Mouse (Mus musculus) embryonic facial prominence, embryonic 15.5 days (tissue): ENCODE data around the gene Gm44973. TPM values are rescaled to one million over a fixed set of nuclear protein-coding genes. Genes with fewer than 3 reads are reported as not detected.
"Not testable (repeated sequence)": the region's sequence is repeated elsewhere in the genome, so short reads cannot be mapped to it uniquely, and the experiment has no call there.

ENCODE experiments used
- ATAC-seq: fragments of 200-750 bp; cut with Nextera tagmentation; 2 replicates; pipeline ENCODE4 v1.8.0; 2017; ENCODE audit warnings: low read depth, moderate TSS enrichment; ENCODE audit not compliant: insufficient number of reproducible peaks, low FRiP score, low TSS enrichment
- H3K27ac ChIP-seq: fragments of 300-500 bp; sonication (generic); replicated peaks from 2 replicates; pipeline ENCODE4 v1.5.1; 2015; ENCODE audit warnings: mild to moderate bottlenecking, inconsistent platforms
- H3K27me3 ChIP-seq: fragments of 300-500 bp; sonication (generic); 2 replicates; pipeline ENCODE4 v1.6.1; 2015; ENCODE audit warnings: inconsistent platforms
- H3K36me3 ChIP-seq: fragments of 300-500 bp; sonication (generic); 2 replicates; pipeline ENCODE4 v1.6.1; 2015; ENCODE audit warnings: mild to moderate bottlenecking, inconsistent platforms
- H3K4me1 ChIP-seq: fragments of 300-500 bp; sonication (generic); 2 replicates; pipeline ENCODE4 v1.6.1; 2015; ENCODE audit warnings: inconsistent platforms
- H3K4me2 ChIP-seq: fragments of 300-500 bp; sonication (generic); replicated peaks from 2 replicates; pipeline ENCODE4 v1.6.1; 2015; ENCODE audit warnings: mild to moderate bottlenecking, inconsistent platforms
- H3K4me3 ChIP-seq: fragments of 300-500 bp; sonication (generic); replicated peaks from 2 replicates; pipeline ENCODE4 v1.5.1; 2015; ENCODE audit warnings: mild to moderate bottlenecking, inconsistent platforms
- H3K9ac ChIP-seq: fragments of 300-500 bp; sonication (generic); 2 replicates; pipeline ENCODE4 v1.6.1; 2015; ENCODE audit warnings: inconsistent platforms
- H3K9me3 ChIP-seq: fragments of 300-500 bp; sonication (generic); replicated peaks from 2 replicates; pipeline ENCODE4 v1.6.1; 2016; ENCODE audit warnings: inconsistent platforms
- WGBS: fragments of 180-500 bp; shearing (Covaris S2); methylation state at CpG from one replicate; pipeline ENCODE4 v1.1.7; 2015; 5-methylcytosine and 5-hydroxymethylcytosine counted together
- polyA plus RNA-seq: library from polyadenylated mRNA; unstranded; fragments of >200 nt; fragmentation: Nextera tagmentation; extraction: Ambion mirVana; gene quantifications from 2 replicates; pipeline ENCODE4 v1.2.1, GENCODE M21; 2015

Gene Gm44973
- polyA plus RNA-seq, 1 experiment from 2014 or later: not detected

- Histone ChIP-seq H3K4me1 (peaks cover 36% of the 10 kb centered on the region), H3K4me2 (no peak overlapping the region), H3K9ac (no peak overlapping the region), H3K9me3 (no peaks in the 10 kb centered on the region), H3K27me3 (no peaks in the 10 kb centered on the region), H3K4me3 (no peak overlapping the region), H3K36me3 (peaks cover 38% of the 10 kb centered on the region), H3K27ac (no peak overlapping the region)
- 94% methylated on average over 6 of the region's 6 CpGs for WGBS
- ATAC-seq: no peak
Observed at GRCm38 (mm10) chr7:5064886-5065285, 49.6 kb downstream of the Gm44973 start.

- peaks cover 91% of the 10 kb centered on the region for H3K36me3 ChIP-seq
- no peak for ATAC-seq
Observed at GRCm38 (mm10) chr7:5073586-5073985, 58.3 kb downstream of the Gm44973 start.

GRCm38 (mm10) chr7:5074984-5075383, 59.7 kb downstream of the Gm44973 start:
- WGBS: 93% methylated on average over 5 of the region's 5 CpGs
- H3K9ac ChIP-seq: no peak overlapping the region
- peaks cover 6% of the 10 kb centered on the region; the same call in 1 of the 2 replicates for H3K4me1 ChIP-seq
- no peaks in the 10 kb centered on the region for H3K9me3 ChIP-seq
- no peak overlapping the region for H3K4me2 ChIP-seq
- no peak overlapping the region for H3K27ac ChIP-seq
- H3K27me3 ChIP-seq: no peaks in the 10 kb centered on the region
- peaks cover 83% of the 10 kb centered on the region for H3K36me3 ChIP-seq
- no peak overlapping the region for H3K4me3 ChIP-seq
- ATAC-seq: no peak

More at GRCm38 (mm10) chr7:5073586-5073985, 58.3 kb downstream of the Gm44973 start:
- no peak overlapping the region for H3K4me2 ChIP-seq
- no peaks in the 10 kb centered on the region for H3K27me3 ChIP-seq
- no peak overlapping the region for H3K9ac ChIP-seq
- no peaks in the 10 kb centered on the region for H3K9me3 ChIP-seq
- no peak overlapping the region for H3K4me3 ChIP-seq
- WGBS: 61% methylated on average over 1 of the region's 1 CpGs
- no peak overlapping the region for H3K27ac ChIP-seq
- H3K4me1 ChIP-seq: 0 out of 2 replicates have a peak, but pooled peaks cover under 1% of the 10 kb centered on the region

GRCm38 (mm10) chr7:5076931-5077330, 61.6 kb downstream of the Gm44973 start:
- H3K4me1 ChIP-seq: peaks cover 19% of the 10 kb centered on the region
- H3K36me3 ChIP-seq: peaks cover 64% of the 10 kb centered on the region
- H3K27me3 ChIP-seq: no peaks in the 10 kb centered on the region
- no peak overlapping the region for H3K4me3 ChIP-seq
- no peak overlapping the region for H3K27ac ChIP-seq
- no peak for ATAC-seq
- H3K9me3 ChIP-seq: no peaks in the 10 kb centered on the region
- no peak overlapping the region for H3K9ac ChIP-seq
- 87% methylated on average over 2 of the region's 2 CpGs for WGBS
- H3K4me2 ChIP-seq: no peak overlapping the region

GRCm38 (mm10) chr7:5079365-5080009, 64.2 kb downstream of the Gm44973 start:
- not testable (repeated sequence) for ATAC-seq, H3K27me3 ChIP-seq, H3K9me3 ChIP-seq, H3K9ac ChIP-seq
- Histone ChIP-seq H3K27ac (peak overlapping the region; percentile 95), H3K36me3 (peaks cover 38% of the 10 kb centered on the region), H3K4me1 (peaks cover 26% of the 10 kb centered on the region), H3K4me3 (peak overlapping the region; percentile 100), H3K4me2 (peak overlapping the region; percentile 74)
- WGBS: 41% methylated on average over 8 of the region's 13 CpGs

GRCm38 (mm10) chr7:5080010-5080751, 64.9 kb downstream of the Gm44973 start, which contains the start of gene Epn1:
Gene Epn1 (plus strand): TSS chr7:5080235.
- peak; percentile 97 for ATAC-seq
- H3K36me3 ChIP-seq: peaks cover 32% of the 10 kb centered on the region
- H3K27me3 ChIP-seq: no peaks in the 10 kb centered on the region
- no peaks in the 10 kb centered on the region for H3K9me3 ChIP-seq
- peak within 1 kb of the TSS; percentile 100 for H3K4me3 ChIP-seq
- peak within 1 kb of the TSS; percentile 95 for H3K27ac ChIP-seq
- H3K4me1 ChIP-seq: peaks cover 26% of the 10 kb centered on the region
- peak within 1 kb of the TSS; percentile 100 for H3K9ac ChIP-seq
- WGBS: under 1% methylated on average over 81 of the region's 81 CpGs
- peak within 1 kb of the TSS; percentile 74 for H3K4me2 ChIP-seq

- WGBS: 10% methylated on average over 6 of the region's 6 CpGs
- H3K27me3 ChIP-seq: no peaks in the 10 kb centered on the region
- peak overlapping the region; percentile 100 for H3K4me3 ChIP-seq
- H3K27ac ChIP-seq: peak overlapping the region; percentile 95
- peaks cover 33% of the 10 kb centered on the region for H3K36me3 ChIP-seq
- no peaks in the 10 kb centered on the region for H3K9me3 ChIP-seq
- ATAC-seq: no peak
- H3K4me1 ChIP-seq: peaks cover 26% of the 10 kb centered on the region
- H3K9ac ChIP-seq: peak overlapping the region; percentile 100
- H3K4me2 ChIP-seq: peak overlapping the region; percentile 74
Observed at GRCm38 (mm10) chr7:5080815-5081214, 65.5 kb downstream of the Gm44973 start.

GRCm38 (mm10) chr7:5081241-5081640, 65.9 kb downstream of the Gm44973 start:
- WGBS: 61% methylated on average over 6 of the region's 6 CpGs
- Histone ChIP-seq H3K4me1 (peaks cover 26% of the 10 kb centered on the region), H3K9me3 (no peaks in the 10 kb centered on the region), H3K36me3 (peaks cover 33% of the 10 kb centered on the region), H3K4me3 (peak overlapping the region; percentile 100), H3K27me3 (no peaks in the 10 kb centered on the region), H3K4me2 (peak overlapping the region; percentile 74), H3K27ac (no peak overlapping the region), H3K9ac (no peak overlapping the region)
- no peak for ATAC-seq

GRCm38 (mm10) chr7:5081939-5082338, 66.6 kb downstream of the Gm44973 start:
- Histone ChIP-seq H3K4me2 (peak overlapping the region; percentile 74; the same call in 1 of the 2 replicates), H3K36me3 (peaks cover 31% of the 10 kb centered on the region), H3K27me3 (no peaks in the 10 kb centered on the region), H3K4me1 (peaks cover 26% of the 10 kb centered on the region), H3K9ac (no peak overlapping the region), H3K27ac (no peak overlapping the region), H3K9me3 (no peaks in the 10 kb centered on the region), H3K4me3 (no peak overlapping the region)
- no peak for ATAC-seq
- 91% methylated on average over 2 of the region's 2 CpGs for WGBS
